In the genomic region with DNA sequence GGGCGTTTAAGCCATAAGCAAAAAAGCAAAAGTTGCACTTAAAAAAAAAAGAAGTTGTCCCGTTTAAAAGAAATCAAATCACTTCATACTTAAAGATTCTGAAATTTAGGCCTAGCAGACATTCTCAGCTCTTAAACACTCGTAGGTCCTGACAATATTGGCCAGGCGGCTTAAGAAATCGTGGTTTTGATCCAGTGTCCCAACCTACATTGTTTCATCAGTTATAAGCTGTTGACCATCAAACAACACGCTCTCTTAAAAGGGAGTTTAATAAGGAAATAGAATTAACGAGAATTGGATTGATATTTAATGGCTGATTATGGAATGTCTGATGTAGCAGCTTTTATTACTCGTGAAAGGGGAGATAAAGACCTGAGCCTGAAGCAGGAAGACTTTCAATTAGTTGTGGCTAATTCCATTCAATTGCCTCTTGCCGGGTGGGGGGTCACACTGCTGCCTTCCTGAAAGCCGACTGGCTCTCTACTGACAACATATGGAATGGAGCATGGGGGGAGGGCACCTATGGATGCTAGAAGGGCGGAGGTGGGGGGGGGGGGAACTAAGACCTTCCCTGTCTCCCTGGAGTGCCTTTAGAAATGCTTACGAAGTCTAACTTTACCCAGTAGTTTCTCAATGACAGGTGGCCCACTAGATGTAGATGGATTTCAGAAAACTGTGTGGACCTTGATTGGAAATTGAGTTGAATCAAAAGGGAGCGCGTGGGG, we compare ENCODE assay signal across 9 mouse cellular contexts. TPM values are rescaled to one million over a fixed set of nuclear protein-coding genes. Genes with fewer than 3 reads are reported as not detected.
DNase-seq lines count a peak whose midpoint lies in the region; ATAC-seq and TF ChIP-seq lines count a peak whose summit lies in the region.
"Had no signal": no experiment of that assay in that cellular context is flagged by ENCODE, and none has a peak within 500 bp of the region (broad histone marks: within the 10 kb centered on the region; RNA-seq: fewer than 3 reads in every experiment).

No protein-coding gene starts in this region.

- H3K9me3 ChIP-seq in heart, embryonic 14.5 days (ENCODE audit: control insufficient read depth, low read length): no peaks in the 10 kb centered on the region
- H3K9me3 ChIP-seq in intestine, embryonic 14.5 days (ENCODE audit: control insufficient read depth, low read length): no peaks in the 10 kb centered on the region

- H3K9ac ChIP-seq in heart, embryonic 14.5 days (ENCODE audit: low read length): no peak overlapping the region
- H3K9ac ChIP-seq in intestine, embryonic 14.5 days (ENCODE audit: low read length): peak overlapping the region; percentile 96

- no peaks in the 10 kb centered on the region for H3K36me3 ChIP-seq in heart, embryonic 14.5 days (ENCODE audit: control insufficient read depth, insufficient read depth, low read length)
- H3K36me3 ChIP-seq in intestine, embryonic 14.5 days (ENCODE audit: control insufficient read depth, insufficient read depth, low read length): 0 out of 2 replicates have a peak, but pooled peaks cover 7% of the 10 kb centered on the region

- H3K27me3 ChIP-seq in heart, embryonic 14.5 days (ENCODE audit: control insufficient read depth, insufficient read depth, low read length): peaks cover 32% of the 10 kb centered on the region
- no peaks in the 10 kb centered on the region for H3K27me3 ChIP-seq in intestine, embryonic 14.5 days (replicated peaks; ENCODE audit: control insufficient read depth, insufficient read depth, low read length)

- peak overlapping the region in 1 of 2 experiments; percentile 68; a peak in 3 of 4 replicates for H3K4me3 ChIP-seq in heart, embryonic 14.5 days (ENCODE audit: control insufficient read depth in 1 of 2, insufficient read depth in 1 of 2, low read depth in 1 of 2, low read length in 2 of 2)
- H3K4me3 ChIP-seq in cortical plate, adult 2 months (ENCODE audit: insufficient read depth, low read length): peak overlapping the region; percentile 44; the same call in 1 of the 2 replicates
- H3K4me3 ChIP-seq in intestine, embryonic 14.5 days (ENCODE audit: low read depth, low read length): peak overlapping the region; percentile 77

- 16% methylated on average over 14 of the region's 14 CpGs for WGBS in heart, embryonic 14.5 days
- 6% methylated on average over 14 of the region's 14 CpGs for WGBS in intestine, embryonic 14.5 days

- intact Hi-C loops in heart, postnatal 10 days (cut with DNase I): no loop called here

- H3K4me1 ChIP-seq in heart, embryonic 14.5 days (ENCODE audit: control insufficient read depth in 2 of 2, insufficient read depth in 2 of 2, low read length in 2 of 2): peaks cover 2 to 7% of the 10 kb centered on the region in 2 experiments; a peak in 2 of 4 replicates
- no peaks in the 10 kb centered on the region for H3K4me1 ChIP-seq in cortical plate, adult 2 months (ENCODE audit: control insufficient read depth, insufficient read depth, low read length)
- peaks cover 25% of the 10 kb centered on the region for H3K4me1 ChIP-seq in intestine, embryonic 14.5 days (replicated peaks; ENCODE audit: control insufficient read depth, insufficient read depth, low read length)

- H3K27ac ChIP-seq in heart, embryonic 14.5 days (replicated peaks in 1 of 2; ENCODE audit: control insufficient read depth in 1 of 2, insufficient read depth in 1 of 2, low read depth in 2 of 2, low read length in 2 of 2): no peak overlapping the region
- no peak overlapping the region for H3K27ac ChIP-seq in cortical plate, adult 2 months (ENCODE audit: insufficient read depth, low read length)
- H3K27ac ChIP-seq in intestine, embryonic 14.5 days (ENCODE audit: low read depth): peak overlapping the region; percentile 95

- ATAC-seq in heart, embryonic 14.5 days (ENCODE audit: insufficient number of reproducible peaks, insufficient read depth, low FRiP score, low read depth): no peak
- ATAC-seq in intestine, embryonic 14.5 days (replicated peaks; ENCODE audit: low FRiP score, low TSS enrichment, low read depth): no peak

- TF ChIP-seq POLR2A in cortical plate, adult 2 months (IDR thresholded peaks at IDR 0.05; ENCODE audit: extremely low read depth, insufficient read depth, low read length): no peak

- no peak for TF ChIP-seq CTCF in cortical plate, adult 2 months (IDR thresholded peaks at IDR 0.05; ENCODE audit: extremely low read depth, insufficient read depth, low read length)

- peak overlapping the region; percentile 98 for H3K4me2 ChIP-seq in heart, embryonic 14.5 days (ENCODE audit: low read length)
- H3K4me2 ChIP-seq in intestine, embryonic 14.5 days (ENCODE audit: low read length): peak overlapping the region; percentile 68

- DNase-seq in heart, postnatal 10 days: no peak
- DNase-seq in intestine, embryonic 14.5 days (ENCODE audit: low spot score): no peak
- peak; percentile 65 for DNase-seq in neural tube, embryonic 10.5 days (ENCODE audit: extremely low spot score, low spot score)
- no peak for DNase-seq in cerebellum, postnatal 25 days
- DNase-seq in cerebellum, adult 9-11 months: no peak
- no peak for DNase-seq in frontal cortex, postnatal 14 days (ENCODE audit: low spot score in 2 of 2)
- DNase-seq: right cerebral cortex, postnatal 14 days had no signal

RNA-seq across cellular contexts. Expression of a gene that starts 1.6 kb away (rescaled TPM):
- polyA plus RNA-seq in heart, embryonic 14.5 days (2014; fragmentation: Nextera tagmentation; extraction: Ambion mirVana): 0.85 and 1.7 TPM in 2 replicates
- total RNA-seq in heart, postnatal 10 days (2021): 1 to 10 TPM; 3.0 TPM
- 1.6 and 2.1 TPM in 2 replicates for polyA plus RNA-seq in cortical plate, adult 2 months (2012; rRNA removed)
- 23.0 and 29.6 TPM in 2 replicates for polyA plus RNA-seq in intestine, embryonic 14.5 days (2014; fragmentation: Nextera tagmentation; extraction: Ambion mirVana)
